Mouse (Mus musculus) G1E (cell line): ENCODE data around the gene Gcnt2. TPM values are rescaled to one million over a fixed set of nuclear protein-coding genes. Genes with fewer than 3 reads are reported as not detected.

Experiments
- ATAC-seq: 2 replicates; pipeline ENCODE4 v1.8.0; 2016; ENCODE audit warnings: mild to moderate bottlenecking; ENCODE audit not compliant: insufficient number of reproducible peaks, poor library complexity, low FRiP score, severe bottlenecking; ENCODE audit errors: extremely low read depth
- DNase-seq: peaks from one replicate; pipeline ENCODE4 v3.0.0; 2012; ENCODE audit warnings: low spot score
- H3K27me3 ChIP-seq: 2 replicates; pipeline ENCODE4 v1.6.1; 2012; ENCODE audit warnings: mild to moderate bottlenecking, low read length, inconsistent platforms; ENCODE audit not compliant: insufficient read depth
- H3K36me3 ChIP-seq: replicated peaks from 2 replicates; pipeline ENCODE3; 2012; ENCODE audit warnings: mild to moderate bottlenecking, inconsistent platforms
- H3K4me1 ChIP-seq: 2 replicates; pipeline ENCODE4 v1.6.1; 2012; ENCODE audit warnings: low read depth, low read length, inconsistent platforms, mixed read lengths; ENCODE audit not compliant: insufficient read depth
- H3K4me3 ChIP-seq: 2 replicates; pipeline ENCODE4 v1.5.1; 2012; ENCODE audit warnings: low read depth, mild to moderate bottlenecking, inconsistent platforms, low read length, moderate library complexity, mixed read lengths
- H3K9me3 ChIP-seq: replicated peaks from 2 replicates; pipeline ENCODE4 v1.6.1; 2012; ENCODE audit warnings: inconsistent platforms
- CTCF ChIP-seq: IDR thresholded peaks from 2 replicates; pipeline ENCODE4 v1.5.1; 2012; ENCODE audit warnings: low read depth, low read length, inconsistent platforms, mixed read lengths
- GATA1 ChIP-seq: IDR thresholded peaks from 2 replicates; pipeline ENCODE4 v1.6.1; 2012; ENCODE audit warnings: borderline replicate concordance, low read length, inconsistent platforms, mixed read lengths
- GATA2 ChIP-seq: IDR thresholded peaks from 2 replicates; pipeline ENCODE4 v1.6.1; 2012; ENCODE audit warnings: low read depth, low read length, inconsistent platforms, borderline replicate concordance
- POLR2AphosphoS5 ChIP-seq: IDR thresholded peaks from 2 replicates; pipeline ENCODE4 v1.6.1; 2012; ENCODE audit warnings: low read depth, low read length, inconsistent platforms; ENCODE audit not compliant: insufficient replicate concordance
- TAL1 ChIP-seq: conservative IDR thresholded peaks from 2 replicates; pipeline ENCODE4 v1.6.1; 2012; ENCODE audit warnings: low read depth, low read length, inconsistent platforms, mixed read lengths
- polyA plus RNA-seq: library from polyadenylated mRNA; stranded (reverse); fragments of >175 nt; gene quantifications from 2 replicates; pipeline ENCODE4 v1.2.3, GENCODE M21; 2012
- total RNA-seq, 2 experiments: library from RNA; stranded (forward) in 1 of 2; stranded (reverse) in 1 of 2; fragments of 200-1000 nt in 1 of 2; fragments of >200 nt in 1 of 2; fragmentation: Nextera tagmentation in 1 of 2; gene quantifications; 2 replicates each; pipeline ENCODE4 v1.2.3; 2014 to 2017

Gcnt2 gene
- total and polyA plus RNA-seq, 3 experiments, result 0.71 TPM; not detected in 2

DNA sequence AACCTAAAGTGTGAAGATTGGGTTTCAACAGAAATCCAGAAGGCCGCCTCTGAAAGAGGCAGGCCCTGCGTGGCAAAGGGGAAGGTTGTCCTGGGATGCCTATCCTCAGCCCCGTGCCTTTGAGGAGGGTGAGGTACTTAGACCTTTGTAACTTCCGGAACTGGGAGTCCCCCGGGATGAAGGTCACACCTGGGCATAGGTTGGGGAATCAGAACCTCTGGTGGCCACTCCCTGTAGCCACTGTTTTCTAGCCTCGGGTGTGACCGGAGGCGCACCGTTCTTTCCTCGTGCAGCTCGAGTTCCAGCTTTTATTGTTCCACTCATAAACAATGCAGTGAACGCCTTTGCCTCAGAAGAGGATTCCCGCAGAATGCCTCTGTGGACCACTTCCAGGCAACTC, 7.6 kb upstream of the Gcnt2 start:
- no peaks in the 10 kb centered on the region for H3K9me3 ChIP-seq
- H3K36me3 ChIP-seq, result no peaks in the 10 kb centered on the region
- ATAC-seq, result no peak
- H3K4me1 ChIP-seq, result no peaks in the 10 kb centered on the region
- no peak for DNase-seq
- TF ChIP-seq CTCF (no peak), TAL1 (no peak), GATA2 (no peak), GATA1 (no peak), POLR2AphosphoS5 (no peak)
- H3K27me3 ChIP-seq, result no peaks in the 10 kb centered on the region
- no peak overlapping the region for H3K4me3 ChIP-seq

DNA sequence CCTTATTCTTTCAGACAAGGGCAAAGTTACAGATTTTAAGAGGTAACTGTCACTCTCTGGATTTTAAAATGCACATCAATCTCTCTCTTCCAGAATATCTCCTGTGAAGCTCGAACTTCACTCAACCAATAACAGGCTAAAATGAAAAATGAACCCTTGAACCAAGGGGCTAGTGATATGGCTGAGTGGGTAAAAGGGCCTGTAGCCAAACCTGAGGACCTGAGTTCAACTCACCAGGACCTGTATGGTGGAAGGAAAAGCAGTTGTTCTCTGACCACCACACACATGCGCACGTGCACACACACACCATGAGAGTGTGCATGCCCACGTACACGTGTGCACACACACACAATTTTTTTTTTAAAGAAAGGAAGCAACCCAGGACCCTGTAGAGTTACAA, 6.8 kb upstream of the Gcnt2 start:
- H3K4me1 ChIP-seq, result no peaks in the 10 kb centered on the region
- H3K27me3 ChIP-seq, result no peaks in the 10 kb centered on the region
- no peaks in the 10 kb centered on the region for H3K36me3 ChIP-seq
- no peak overlapping the region for H3K4me3 ChIP-seq
- ATAC-seq (no peak), DNase-seq (no peak)
- TF ChIP-seq CTCF, result no peak
- no peak for TF ChIP-seq GATA1
- TF ChIP-seq POLR2AphosphoS5, result no peak
- no peak for TF ChIP-seq TAL1
- TF ChIP-seq GATA2, result no peak
- H3K9me3 ChIP-seq, result no peaks in the 10 kb centered on the region

DNA sequence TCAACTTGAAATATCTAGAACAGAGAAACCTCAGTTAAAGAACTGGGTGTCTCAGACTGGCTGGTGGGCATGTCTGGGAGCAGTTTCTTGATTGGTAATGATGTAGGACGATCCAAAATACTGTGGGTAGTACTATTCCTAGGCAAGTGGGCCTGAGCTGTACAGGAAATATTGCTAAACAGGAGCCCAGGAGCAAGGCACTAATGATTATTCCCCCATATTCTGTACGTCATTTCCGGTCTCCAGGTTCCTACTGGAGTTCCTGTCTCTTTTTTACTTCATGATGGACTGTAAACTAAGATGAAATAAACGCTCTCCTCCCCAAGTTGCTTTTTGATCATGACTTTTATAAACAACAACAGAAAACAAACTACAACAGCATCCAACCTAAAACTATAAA, 5.7 kb upstream of the Gcnt2 start:
- ATAC-seq (no peak), DNase-seq (no peak)
- H3K27me3 ChIP-seq, result no peaks in the 10 kb centered on the region
- no peaks in the 10 kb centered on the region for H3K36me3 ChIP-seq
- H3K9me3 ChIP-seq, result no peaks in the 10 kb centered on the region
- H3K4me3 ChIP-seq, result no peak overlapping the region
- TF ChIP-seq CTCF, result no peak
- no peak for TF ChIP-seq GATA2
- TF ChIP-seq TAL1, result no peak
- H3K4me1 ChIP-seq, result no peaks in the 10 kb centered on the region

DNA sequence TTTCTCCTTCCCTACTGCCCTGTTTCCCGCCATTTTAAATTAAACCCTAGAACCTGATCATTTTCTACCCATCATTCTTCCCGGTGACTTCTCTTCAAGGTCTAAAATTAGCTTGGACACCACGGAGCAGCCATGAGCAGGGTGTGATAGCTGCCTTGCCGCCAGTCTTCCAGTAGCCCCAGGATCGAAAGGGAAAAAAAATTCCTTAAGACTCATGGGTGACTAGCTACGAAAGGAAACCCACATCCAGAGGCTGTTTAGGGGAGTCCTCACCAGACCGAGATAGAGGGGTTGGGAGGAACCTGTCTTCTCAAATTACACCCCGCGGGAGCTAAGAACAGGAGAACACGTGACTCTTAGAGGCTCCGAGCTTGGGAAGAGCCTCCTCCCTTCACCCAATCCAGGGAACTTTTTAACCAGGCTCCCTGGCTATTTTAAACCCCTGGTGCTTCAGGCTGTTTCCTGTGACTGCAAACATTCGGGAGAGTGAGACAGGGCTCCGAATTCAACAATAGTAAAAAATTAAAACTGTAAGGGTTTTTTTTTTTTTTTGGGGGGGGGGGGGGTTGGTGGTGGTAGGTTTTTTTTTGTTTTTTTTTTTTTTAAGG, 5.0 kb upstream of the Gcnt2 start:
- TF ChIP-seq POLR2AphosphoS5 (no peak), GATA1 (no peak), CTCF (no peak), TAL1 (no peak), GATA2 (no peak)
- Histone ChIP-seq H3K9me3 (no peaks in the 10 kb centered on the region), H3K4me3 (no peak overlapping the region), H3K4me1 (no peaks in the 10 kb centered on the region), H3K36me3 (no peaks in the 10 kb centered on the region), H3K27me3 (no peaks in the 10 kb centered on the region)
- DNase-seq (no peak), ATAC-seq (no peak)

DNA sequence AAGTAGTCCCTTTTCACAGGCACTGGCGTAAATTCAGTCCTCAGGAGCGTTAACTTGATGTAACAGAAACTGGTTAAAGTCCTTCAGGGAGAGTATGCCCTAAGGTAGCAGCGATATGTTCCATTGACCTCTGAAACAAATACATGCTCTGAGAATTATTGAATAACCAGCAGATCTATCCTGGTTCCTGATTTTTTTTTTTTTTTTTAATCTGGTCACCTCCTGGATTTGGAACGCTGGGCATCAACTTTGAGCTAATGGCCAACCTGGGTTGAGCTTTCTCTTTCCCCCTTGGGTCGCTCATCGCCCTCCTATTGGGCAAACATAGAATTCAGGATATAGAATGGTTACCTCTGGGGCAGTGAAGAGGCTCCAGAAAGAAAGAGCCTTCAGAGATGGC, 4.3 kb upstream of the Gcnt2 start:
- DNase-seq, result no peak
- TF ChIP-seq CTCF, result no peak
- no peak for TF ChIP-seq POLR2AphosphoS5
- no peak for TF ChIP-seq GATA2
- TF ChIP-seq TAL1, result no peak
- TF ChIP-seq GATA1, result no peak
- ATAC-seq, result no peak
- Histone ChIP-seq H3K4me1 (no peaks in the 10 kb centered on the region), H3K27me3 (no peaks in the 10 kb centered on the region), H3K9me3 (no peaks in the 10 kb centered on the region), H3K36me3 (no peaks in the 10 kb centered on the region), H3K4me3 (no peak overlapping the region)

DNA sequence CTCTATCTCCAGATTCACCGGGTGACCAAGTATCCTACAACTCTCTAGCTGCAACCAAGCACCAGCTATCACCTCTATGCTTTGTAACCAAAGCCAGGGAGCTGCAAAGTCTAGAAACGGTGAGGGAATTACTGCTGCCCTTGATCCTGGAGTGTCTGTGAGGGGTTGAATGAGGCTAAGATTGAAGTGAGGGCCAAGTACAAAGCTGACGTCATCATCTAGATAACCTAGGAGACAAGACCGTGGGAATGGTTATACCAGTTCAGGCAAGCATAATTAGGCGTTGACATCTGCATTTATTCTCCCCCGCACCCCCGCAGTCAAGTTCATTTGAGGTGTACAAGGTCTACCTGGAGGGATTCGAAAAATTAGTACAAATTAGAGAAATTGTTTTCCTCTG, 2.8 kb upstream of the Gcnt2 start:
- Histone ChIP-seq H3K4me1 (no peaks in the 10 kb centered on the region), H3K4me3 (no peak overlapping the region), H3K27me3 (no peaks in the 10 kb centered on the region), H3K36me3 (no peaks in the 10 kb centered on the region), H3K9me3 (no peaks in the 10 kb centered on the region)
- no peak for TF ChIP-seq GATA1
- no peak for TF ChIP-seq GATA2
- no peak for TF ChIP-seq CTCF
- TF ChIP-seq TAL1, result no peak
- TF ChIP-seq POLR2AphosphoS5, result no peak
- ATAC-seq (no peak), DNase-seq (no peak)

DNA sequence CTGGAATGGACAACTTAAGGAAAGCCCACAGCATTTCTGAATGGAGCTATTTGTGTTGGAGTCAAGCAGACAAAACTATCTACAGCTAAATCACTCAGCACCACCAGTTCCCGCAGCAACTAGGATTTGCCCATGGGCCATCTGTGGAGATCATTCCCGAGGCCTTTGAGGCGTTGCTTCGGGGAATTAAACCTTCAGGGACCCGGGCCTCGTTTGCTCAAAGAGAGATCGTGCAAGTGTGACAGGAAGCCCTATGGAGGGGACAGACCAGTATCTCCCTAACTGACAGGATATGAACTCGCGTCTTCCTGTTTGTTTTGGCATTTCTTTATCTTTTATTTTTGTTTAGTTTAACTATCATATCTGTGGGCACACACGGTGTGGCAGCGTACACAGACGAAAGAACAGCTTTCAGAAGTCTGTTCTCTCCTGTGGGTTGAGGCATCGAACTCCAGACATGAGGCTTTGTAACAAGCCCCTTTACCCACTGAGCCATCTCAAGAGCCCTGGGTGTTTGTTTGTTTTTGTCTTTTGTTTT, 2.2 kb upstream of the Gcnt2 start:
- no peak overlapping the region for H3K4me3 ChIP-seq
- H3K36me3 ChIP-seq, result no peaks in the 10 kb centered on the region
- H3K9me3 ChIP-seq, result no peaks in the 10 kb centered on the region
- TF ChIP-seq GATA1, result no peak
- TF ChIP-seq GATA2, result no peak
- no peak for TF ChIP-seq POLR2AphosphoS5
- TF ChIP-seq CTCF, result no peak
- TF ChIP-seq TAL1, result no peak
- H3K4me1 ChIP-seq, result no peaks in the 10 kb centered on the region
- ATAC-seq, result no peak
- no peak for DNase-seq
- no peaks in the 10 kb centered on the region for H3K27me3 ChIP-seq
